Mouse (Mus musculus): ENCODE measurements at regions not wholly inside any gene's neighbourhood (a gene's known extent, or its start where the extent isn't known, plus 50 kb on each side); places are given as distances from the start of the nearest gene placed in this dataset.

DNA sequence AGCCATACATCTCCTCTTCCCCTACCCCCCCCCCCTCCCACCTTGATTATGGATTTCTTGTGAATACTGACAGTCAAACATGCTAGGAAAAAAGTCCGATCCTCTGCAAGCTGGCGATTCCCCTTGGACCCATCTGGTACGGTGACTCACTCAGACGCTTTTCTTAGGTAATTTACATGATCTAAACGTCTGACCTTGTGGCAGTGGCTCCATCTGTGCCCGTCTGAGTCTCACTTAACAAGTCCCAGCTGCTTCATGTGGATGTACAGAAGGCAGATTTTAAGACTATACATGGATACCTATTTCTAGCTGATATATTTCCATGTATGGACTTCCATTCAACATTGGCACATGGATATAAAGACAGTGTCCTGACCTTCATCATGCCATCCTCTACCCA lies 481.0 kb downstream of the Lipi start:
- intact Hi-C loops (cut with DNase I) = no loop called here
- DNase-seq (ENCODE audit: extremely low spot score in 1 of 2, low spot score in 2 of 2) = peak in 1 of 2 experiments; percentile 10

DNA sequence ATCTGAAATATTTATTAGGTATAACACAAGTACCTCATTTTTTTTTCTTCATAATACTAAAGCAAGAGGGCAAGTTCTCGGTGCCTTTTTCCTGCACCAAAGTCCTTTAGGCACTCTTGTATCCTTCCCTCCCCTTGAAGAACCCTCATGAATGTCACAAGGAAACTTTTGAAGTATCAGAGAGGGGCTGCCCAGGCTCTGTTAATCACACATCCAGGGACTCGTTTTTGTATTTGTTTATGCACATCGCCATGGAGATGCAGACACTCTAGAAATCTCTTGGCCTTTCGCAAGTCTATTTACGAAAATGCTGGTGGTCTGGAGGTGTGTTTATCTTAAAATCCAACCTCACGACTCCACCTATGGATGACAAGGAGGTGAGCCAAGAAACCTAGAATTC lies 492.7 kb downstream of the Lipi start:
- DNase-seq (ENCODE audit: extremely low spot score in 1 of 2, low spot score in 2 of 2) = no peak
- intact Hi-C loops (cut with DNase I) = loop anchor here (10.0 kb wide), 1 partner anchor 228 kb away; no protein-coding TSS in a partner anchor

DNA sequence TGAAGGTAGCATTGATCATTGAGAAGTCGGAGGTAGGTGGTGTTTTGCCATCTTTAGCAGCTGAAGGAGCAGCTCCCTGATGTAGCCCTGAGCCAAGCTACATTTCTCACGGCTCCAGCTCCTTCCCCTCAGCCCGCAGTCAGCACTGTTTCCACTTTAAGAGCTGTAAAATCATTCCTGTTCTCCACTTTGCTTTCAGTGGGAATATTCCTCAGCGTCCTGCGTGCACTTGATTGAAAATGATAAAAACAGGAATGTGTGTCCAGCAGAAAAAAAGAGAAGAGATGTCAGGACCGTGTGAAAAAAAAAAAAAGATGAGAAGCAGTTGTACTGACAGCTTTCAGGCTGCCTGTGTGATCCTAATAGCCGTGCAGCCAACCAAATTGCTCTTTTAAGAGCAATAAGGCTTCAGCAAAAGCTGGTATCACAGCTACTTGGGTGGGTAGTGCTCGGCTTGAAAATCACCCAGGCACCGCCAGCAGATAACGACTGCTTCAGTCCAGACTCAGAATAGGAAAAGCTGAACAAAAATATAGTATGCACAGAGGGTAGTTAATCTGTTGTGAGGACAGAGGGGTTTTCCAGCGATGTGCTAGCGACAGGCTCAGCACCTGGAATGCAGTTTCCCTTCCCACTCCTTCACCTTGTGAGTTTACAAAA lies 493.3 kb downstream of the Lipi start:
- intact Hi-C loops (cut with DNase I) = loop anchor here (10.0 kb wide), 1 partner anchor 228 kb away; no protein-coding TSS in a partner anchor
- peak in 1 of 2 experiments; percentile 9 for DNase-seq (ENCODE audit: extremely low spot score in 1 of 2, low spot score in 2 of 2)

DNA sequence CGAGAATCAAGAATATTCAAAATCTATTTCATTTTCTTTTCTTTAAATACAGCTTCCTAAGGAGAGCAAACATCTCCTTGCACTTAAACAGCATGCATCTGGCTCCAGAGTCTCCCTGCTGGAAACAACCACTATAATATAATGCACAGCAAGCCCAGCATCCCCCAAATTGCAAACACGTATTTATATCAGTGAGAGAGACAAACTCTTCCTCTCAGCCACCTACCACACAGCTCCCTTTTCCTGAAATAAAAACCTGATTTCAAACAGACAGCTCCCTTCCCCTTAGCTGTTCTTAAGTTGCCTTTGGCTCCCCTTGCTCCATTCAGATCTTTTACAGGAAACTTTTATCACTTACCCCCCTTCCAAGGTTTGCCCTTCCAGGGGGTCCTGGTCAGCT lies 493.9 kb downstream of the Lipi start:
- DNase-seq (ENCODE audit: extremely low spot score in 1 of 2, low spot score in 2 of 2) = peak in 1 of 2 experiments; percentile 7
- intact Hi-C loops (cut with DNase I) = loop anchor here (10.0 kb wide), 1 partner anchor 227 kb away; no protein-coding TSS in a partner anchor

DNA sequence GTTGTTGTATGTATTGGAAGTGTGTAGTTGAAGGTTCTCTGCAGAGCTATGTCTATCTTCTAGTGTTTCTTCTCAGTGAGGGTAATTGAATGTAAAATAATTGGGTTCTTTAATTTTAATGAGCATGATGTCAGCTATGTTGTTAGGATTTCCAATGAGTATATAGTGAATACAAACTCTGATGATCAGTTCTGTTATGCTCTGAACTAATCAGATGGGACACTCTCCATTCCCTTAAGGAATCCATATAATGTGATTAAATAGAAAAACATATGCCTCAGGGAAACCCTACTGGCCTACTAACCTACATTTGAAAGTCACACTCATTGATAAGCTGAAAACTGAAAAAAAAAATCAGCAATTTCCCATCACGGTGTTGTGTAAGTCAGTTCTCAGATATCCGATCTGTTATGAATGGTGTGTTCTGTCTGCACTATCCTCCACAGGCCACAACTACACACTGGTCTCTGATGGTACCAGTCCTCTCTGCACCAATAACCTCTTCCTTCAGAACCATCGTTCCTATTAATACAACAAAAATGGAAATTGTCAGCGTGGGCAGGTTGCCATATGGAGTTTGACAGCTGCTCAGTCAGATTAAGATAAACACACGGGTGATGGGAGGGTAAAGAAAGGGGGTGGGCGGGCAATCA lies 496.4 kb downstream of the Lipi start:
- intact Hi-C loops (cut with DNase I) = loop anchor here (10.0 kb wide), 1 partner anchor 225 kb away; no protein-coding TSS in a partner anchor
- peak; percentile 22 to 31 for DNase-seq (ENCODE audit: extremely low spot score in 1 of 2, low spot score in 2 of 2)

DNA sequence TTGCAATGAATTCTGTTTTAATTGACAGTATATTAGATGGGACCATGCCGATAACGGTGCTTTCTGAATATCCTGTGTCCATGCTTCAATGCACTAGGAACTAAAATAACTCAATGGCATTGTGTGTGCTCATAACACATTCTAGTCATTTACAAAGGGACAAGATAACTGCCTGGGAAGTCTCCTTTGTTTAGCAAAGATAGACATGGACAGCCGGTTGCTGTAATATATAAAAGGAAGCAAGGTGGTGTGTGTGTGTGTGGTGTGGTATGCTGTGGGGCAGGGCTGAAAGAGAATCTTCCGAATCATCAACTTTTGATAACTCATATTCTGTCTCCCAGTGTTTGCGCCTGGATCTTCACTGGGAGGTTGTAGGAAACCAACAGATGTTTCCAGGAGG lies 497.2 kb downstream of the Lipi start:
- no peak for DNase-seq (ENCODE audit: extremely low spot score in 1 of 2, low spot score in 2 of 2)
- intact Hi-C loops (cut with DNase I) = no loop called here

DNA sequence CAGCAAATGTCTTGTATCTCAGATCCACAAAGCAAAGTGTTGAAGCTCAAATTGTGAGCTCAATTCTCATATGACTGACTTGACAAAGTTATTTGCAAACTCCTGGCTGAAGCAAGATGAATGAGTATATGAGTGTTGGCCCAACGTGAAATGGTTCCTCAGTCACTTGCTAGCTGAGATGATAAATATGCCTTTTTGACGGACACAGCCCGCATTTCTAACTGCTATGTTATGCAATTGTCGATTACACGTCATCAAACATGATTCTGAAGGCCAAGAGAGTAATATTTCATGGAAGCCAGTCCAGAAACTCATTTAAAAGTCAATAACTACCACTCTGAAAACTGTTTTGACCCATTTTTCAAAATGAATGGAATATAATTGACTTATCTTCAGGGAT lies 520.6 kb downstream of the Lipi start:
- DNase-seq (ENCODE audit: extremely low spot score in 1 of 2, low spot score in 2 of 2) = no peak
- intact Hi-C loops (cut with DNase I) = no loop called here

DNA sequence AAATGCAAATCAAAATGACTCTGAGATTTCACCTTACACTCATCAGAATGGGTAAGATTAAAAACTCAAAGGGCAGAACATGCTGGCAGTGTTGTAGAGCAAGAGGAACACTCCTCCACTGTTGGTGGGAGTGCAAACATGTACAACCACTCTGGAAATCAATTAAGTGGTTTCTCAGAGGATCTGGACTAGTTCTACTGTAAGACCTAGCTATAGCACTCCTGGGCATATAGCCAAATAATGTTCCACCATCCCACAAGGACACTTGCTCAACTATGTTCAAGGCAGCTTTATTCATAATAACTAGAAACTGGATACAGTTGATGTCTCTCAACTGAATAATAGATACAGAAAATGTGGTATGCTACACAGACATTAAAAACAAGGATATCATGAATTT lies 532.9 kb downstream of the Lipi start:
- intact Hi-C loops (cut with DNase I) = no loop called here
- DNase-seq (ENCODE audit: extremely low spot score in 1 of 2, low spot score in 2 of 2) = no peak

DNA sequence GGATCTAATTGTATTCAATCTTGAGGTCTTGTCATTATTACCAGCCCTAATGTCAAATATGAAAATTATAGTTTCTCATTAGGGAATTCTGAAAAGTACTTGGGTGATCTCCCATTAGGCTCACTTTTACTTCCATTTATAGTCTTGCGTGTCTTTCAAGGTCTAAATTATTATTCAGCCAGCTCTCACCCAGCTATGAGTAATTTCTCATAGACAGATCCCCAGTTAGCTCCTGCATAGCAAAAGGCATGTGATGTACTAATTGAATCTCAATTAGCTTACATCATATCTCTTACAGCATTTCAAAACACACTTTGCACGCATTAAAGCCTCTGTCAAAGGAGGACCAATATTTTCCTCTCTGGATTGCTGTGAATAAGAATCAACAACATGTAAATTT lies 539.9 kb downstream of the Lipi start:
- intact Hi-C loops (cut with DNase I) = no loop called here
- DNase-seq (ENCODE audit: extremely low spot score in 1 of 2, low spot score in 2 of 2) = no peak
